Mouse (Mus musculus): ENCODE measurements around the gene Lyz2. TPM values are rescaled to one million over a fixed set of nuclear protein-coding genes. Genes with fewer than 3 reads are reported as not detected.
A peak's percentile ranks its signal among the peaks of the same experiment; 100 is the strongest.

The Lyz2 gene
- polyA plus RNA-seq, 1 experiment from 2014 or later: 115 TPM

DNA sequence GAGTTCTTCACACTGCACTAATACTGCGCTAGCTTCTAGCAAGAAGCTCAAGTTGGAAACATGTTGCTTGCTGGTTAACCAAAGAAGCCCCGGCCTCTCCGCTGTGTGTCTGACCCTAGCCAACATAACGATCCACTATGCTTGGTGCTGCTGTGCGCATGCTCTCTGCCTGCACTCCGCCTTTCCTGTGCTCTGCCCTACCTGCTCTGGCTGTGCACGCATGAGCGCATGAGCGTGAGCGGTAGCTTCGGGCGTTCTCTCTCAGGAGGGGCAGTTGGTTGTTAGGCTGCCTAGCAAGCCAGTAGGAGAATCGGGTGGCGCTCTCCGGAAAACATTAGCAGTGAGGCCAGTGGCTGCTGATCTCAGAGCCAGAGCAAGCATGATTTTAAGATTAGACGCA lies 52.3 kb downstream of the Lyz2 start:
- Histone ChIP-seq H3K36me3 (no peaks in the 10 kb centered on the region), H3K9me3 (replicated peaks) (no peaks in the 10 kb centered on the region), H3K4me1 (peaks cover 12% of the 10 kb centered on the region), H3K9ac (no peak overlapping the region), H3K4me3 (no peak overlapping the region), H3K4me2 (0 out of 2 replicates have a peak overlapping the region, but pooled peaks have one; percentile 3), H3K27ac (no peak overlapping the region), H3K27me3 (replicated peaks) (no peaks in the 10 kb centered on the region)
- ATAC-seq: 0 out of 2 replicates have a peak, but pooled peaks have one; percentile 48
- WGBS (ENCODE audit: insufficient replicate concordance): 66% methylated on average over 16 of the region's 16 CpGs

Other genes with a start within 250 kb of the Lyz2 start
- gene Lrrc10, start 237.0 kb downstream of the Lyz2 start, polyA plus RNA-seq (2016; fragmentation: Nextera tagmentation; extraction: Ambion mirVana): not detected in 2 replicates
- 249 and 252 TPM in 2 replicates for gene Cct2, start 218.5 kb downstream of the Lyz2 start, polyA plus RNA-seq (2016; fragmentation: Nextera tagmentation; extraction: Ambion mirVana)
- 11.3 and 13.3 TPM in 2 replicates for gene Frs2, start 133.8 kb downstream of the Lyz2 start, polyA plus RNA-seq (2016; fragmentation: Nextera tagmentation; extraction: Ambion mirVana)
- gene Yeats4, start 57.8 kb downstream of the Lyz2 start, polyA plus RNA-seq (2016; fragmentation: Nextera tagmentation; extraction: Ambion mirVana): 54.0 and 61.9 TPM in 2 replicates
- gene 9530003J23Rik, start 43.6 kb downstream of the Lyz2 start, polyA plus RNA-seq (2016; fragmentation: Nextera tagmentation; extraction: Ambion mirVana): not detected in 2 replicates
- not detected in 2 replicates for gene Lyz1, start 10.5 kb upstream of the Lyz2 start, polyA plus RNA-seq (2016; fragmentation: Nextera tagmentation; extraction: Ambion mirVana)
- gene Cpsf6, start 97.7 kb upstream of the Lyz2 start, polyA plus RNA-seq (2016; fragmentation: Nextera tagmentation; extraction: Ambion mirVana): 92.5 and 96.8 TPM in 2 replicates